In the genomic region with DNA sequence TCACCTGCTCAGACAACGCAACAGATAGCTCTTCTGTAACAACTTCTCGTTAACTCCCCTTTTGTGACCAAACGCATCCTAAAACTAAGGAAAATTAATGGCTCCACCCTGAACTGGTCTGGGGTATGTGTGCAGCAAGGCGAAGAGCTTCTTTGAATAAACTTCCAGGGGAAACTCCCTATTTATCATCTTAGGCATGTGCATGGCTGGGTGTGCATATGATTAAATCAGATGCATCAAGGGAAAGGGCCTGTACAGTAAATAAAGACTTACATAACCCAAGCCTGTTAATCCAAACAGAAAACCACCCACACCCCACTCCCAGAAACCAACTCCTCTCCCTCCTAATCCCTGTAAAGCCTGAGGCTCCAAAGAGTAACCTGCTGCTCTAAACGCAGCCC, we compare ENCODE assay signal across 16 mouse cellular contexts. TPM values are rescaled to one million over a fixed set of nuclear protein-coding genes. Genes with fewer than 3 reads are reported as not detected.
DNase-seq lines count a peak whose midpoint lies in the region; ATAC-seq and TF ChIP-seq lines count a peak whose summit lies in the region.
"Had no signal": no experiment of that assay in that cellular context is flagged by ENCODE, and none has a peak within 500 bp of the region (broad histone marks: within the 10 kb centered on the region; RNA-seq: fewer than 3 reads in every experiment).

No protein-coding gene starts in this region.

- in situ Hi-C loops in CH12.LX (cut with MboI; ENCODE audit: low pct_ligation_motif_present, low pct_unique_long_range_greater_than_20kb, low sequenced_read_pairs): no loop called here

- H3K27me3 ChIP-seq in hindbrain, postnatal 0 days (ENCODE audit: insufficient read depth, low read length): no peaks in the 10 kb centered on the region
- peaks cover 31% of the 10 kb centered on the region for H3K27me3 ChIP-seq in hindbrain, embryonic 10.5 days (ENCODE audit: insufficient read depth, poor library complexity, severe bottlenecking)
- H3K27me3 ChIP-seq in midbrain, embryonic 11.5 days (ENCODE audit: control insufficient read depth, insufficient read depth, low read length): no peaks in the 10 kb centered on the region; the same call in 1 of the 2 replicates
- H3K27me3 ChIP-seq in midbrain, embryonic 15.5 days (replicated peaks): no peaks in the 10 kb centered on the region
- H3K27me3 ChIP-seq in CH12.LX (replicated peaks): no peaks in the 10 kb centered on the region
- H3K27me3 ChIP-seq: embryonic facial prominence, embryonic 15.5 days; intestine, embryonic 15.5 days had no signal

- no peak for TF ChIP-seq POLR2A in CH12.LX (IDR thresholded peaks at IDR 0.05; ENCODE audit: low read depth, low read length)

- no peaks in the 10 kb centered on the region for H3K79me2 ChIP-seq in CH12.LX (replicated peaks; ENCODE audit: control insufficient read depth, extremely low read depth, insufficient read depth, poor library complexity, severe bottlenecking)

- 43% methylated on average over 5 of the region's 5 CpGs for whole genome bisulfite sequencing in hindbrain, postnatal 0 days
- 68% methylated on average over 5 of the region's 5 CpGs for WGBS in hindbrain, embryonic 10.5 days
- WGBS in midbrain, embryonic 11.5 days: 66% methylated on average over 5 of the region's 5 CpGs
- 54% methylated on average over 5 of the region's 5 CpGs for WGBS in midbrain, embryonic 15.5 days

- no peak for ATAC-seq in hindbrain, postnatal 0 days
- ATAC-seq in midbrain, embryonic 11.5 days (ENCODE audit: low FRiP score): no peak
- ATAC-seq in midbrain, embryonic 15.5 days (replicated peaks): no peak
- ATAC-seq in neutrophil, adult 5-6 weeks (ENCODE audit: extremely low read depth, insufficient number of reproducible peaks, low FRiP score, poor library complexity, severe bottlenecking): peak; percentile 61
- ATAC-seq: intestine, embryonic 15.5 days; liver, postnatal 0 days had no signal

- H3K4me1 ChIP-seq in hindbrain, postnatal 0 days (ENCODE audit: insufficient read depth, low read length): peaks cover 8% of the 10 kb centered on the region; the same call in 1 of the 2 replicates
- H3K4me1 ChIP-seq in hindbrain, embryonic 10.5 days (replicated peaks): peaks cover 45% of the 10 kb centered on the region
- H3K4me1 ChIP-seq in midbrain, embryonic 11.5 days (ENCODE audit: control insufficient read depth, insufficient read depth, low read length): peaks cover 15% of the 10 kb centered on the region
- peaks cover 24% of the 10 kb centered on the region for H3K4me1 ChIP-seq in midbrain, embryonic 15.5 days
- peaks cover 10 to 55% of the 10 kb centered on the region in 2 experiments for H3K4me1 ChIP-seq in CH12.LX (ENCODE audit: control insufficient read depth in 1 of 2, insufficient read depth in 2 of 2)

- H3K4me3 ChIP-seq in hindbrain, postnatal 0 days (ENCODE audit: low read length): no peak overlapping the region
- no peak overlapping the region for H3K4me3 ChIP-seq in hindbrain, embryonic 10.5 days
- H3K4me3 ChIP-seq in midbrain, embryonic 11.5 days (ENCODE audit: low read depth, low read length): no peak overlapping the region
- no peak overlapping the region for H3K4me3 ChIP-seq in midbrain, embryonic 15.5 days
- H3K4me3 ChIP-seq in CH12.LX (replicated peaks in 1 of 3; ENCODE audit: low read depth in 2 of 3, low read length in 2 of 3, poor library complexity in 1 of 3): no peak overlapping the region
- H3K4me3 ChIP-seq: embryonic facial prominence, embryonic 15.5 days; heart, embryonic 10.5 days; intestine, embryonic 15.5 days; limb, embryonic 13.5 days; neural tube, embryonic 13.5 days had no signal

- no peaks in the 10 kb centered on the region for H3K36me3 ChIP-seq in hindbrain, postnatal 0 days (ENCODE audit: insufficient read depth, low read length)
- no peaks in the 10 kb centered on the region for H3K36me3 ChIP-seq in hindbrain, embryonic 10.5 days
- no peaks in the 10 kb centered on the region for H3K36me3 ChIP-seq in midbrain, embryonic 11.5 days (ENCODE audit: control insufficient read depth, insufficient read depth, low read length)
- H3K36me3 ChIP-seq in midbrain, embryonic 15.5 days (replicated peaks): no peaks in the 10 kb centered on the region
- no peaks in the 10 kb centered on the region for H3K36me3 ChIP-seq in CH12.LX (replicated peaks in 1 of 2; ENCODE audit: control insufficient read depth in 1 of 2, insufficient read depth in 1 of 2, low read length in 1 of 2)
- H3K36me3 ChIP-seq: embryonic facial prominence, embryonic 15.5 days; heart, embryonic 10.5 days; intestine, embryonic 15.5 days; limb, embryonic 13.5 days; neural tube, embryonic 13.5 days had no signal

- no peak for TF ChIP-seq RAD21 in CH12.LX (IDR thresholded peaks at IDR 0.05; ENCODE audit: low read depth, low read length)

- no peak for DNase-seq in hindbrain, postnatal 0 days (ENCODE audit: low spot score)
- DNase-seq in hindbrain, embryonic 10.5 days (ENCODE audit: low spot score): no peak
- DNase-seq in midbrain, embryonic 11.5 days (ENCODE audit: low spot score, missing footprints): peak; percentile 79
- DNase-seq in CH12.LX (ENCODE audit: extremely low read depth): peak; percentile 40
- no peak for DNase-seq in frontal cortex, postnatal 36 days (ENCODE audit: low spot score in 2 of 2)
- DNase-seq: gastrocnemius, postnatal 36 days; liver, postnatal 0 days; thymus, postnatal 36 days had no signal

- no peaks in the 10 kb centered on the region for H3K9me3 ChIP-seq in hindbrain, postnatal 0 days (ENCODE audit: low read length)
- no peaks in the 10 kb centered on the region for H3K9me3 ChIP-seq in hindbrain, embryonic 10.5 days
- H3K9me3 ChIP-seq in midbrain, embryonic 11.5 days (ENCODE audit: control insufficient read depth, low read length): no peaks in the 10 kb centered on the region
- H3K9me3 ChIP-seq in midbrain, embryonic 15.5 days: no peaks in the 10 kb centered on the region
- peaks cover 11% of the 10 kb centered on the region for H3K9me3 ChIP-seq in CH12.LX (replicated peaks; ENCODE audit: low read length)
- H3K9me3 ChIP-seq: embryonic facial prominence, embryonic 15.5 days; heart, embryonic 10.5 days; intestine, embryonic 15.5 days; limb, embryonic 13.5 days; neural tube, embryonic 13.5 days had no signal

- no peak overlapping the region; the same call in 1 of the 2 replicates for H3K4me2 ChIP-seq in hindbrain, postnatal 0 days (ENCODE audit: low read depth, low read length)
- H3K4me2 ChIP-seq in midbrain, embryonic 11.5 days: no peak overlapping the region
- H3K4me2 ChIP-seq in midbrain, embryonic 15.5 days: no peak overlapping the region
- no peak overlapping the region for H3K4me2 ChIP-seq in CH12.LX (ENCODE audit: insufficient read depth, low read depth, poor library complexity, severe bottlenecking)
- H3K4me2 ChIP-seq: embryonic facial prominence, embryonic 15.5 days; intestine, embryonic 15.5 days; limb, embryonic 13.5 days; neural tube, embryonic 13.5 days had no signal

- dilution Hi-C loops in CH12.LX (cut with MboI; ENCODE audit: extremely low pct_ligation_motif_present, extremely low pct_unique_long_range_greater_than_20kb, low sequenced_read_pairs): no loop called here

- H3K9ac ChIP-seq in hindbrain, postnatal 0 days (replicated peaks; ENCODE audit: low read length): no peak overlapping the region
- no peak overlapping the region for H3K9ac ChIP-seq in midbrain, embryonic 11.5 days (ENCODE audit: low read length)
- H3K9ac ChIP-seq in midbrain, embryonic 15.5 days: no peak overlapping the region
- no peak overlapping the region for H3K9ac ChIP-seq in CH12.LX (ENCODE audit: insufficient read depth, low read depth)
- H3K9ac ChIP-seq: embryonic facial prominence, embryonic 15.5 days; intestine, embryonic 15.5 days; limb, embryonic 13.5 days; liver, postnatal 0 days; neural tube, embryonic 13.5 days had no signal

- TF ChIP-seq EP300 in CH12.LX (IDR thresholded peaks at IDR 0.05; ENCODE audit: low read length): no peak

- no peak for TF ChIP-seq CTCF in hindbrain, postnatal 0 days (IDR thresholded peaks at IDR 0.05; ENCODE audit: low read depth)
- TF ChIP-seq CTCF in CH12.LX (conservative IDR thresholded peaks at IDR 0.05 in 1 of 2, IDR thresholded peaks at IDR 0.05 in 1 of 2; ENCODE audit: low read depth in 2 of 2, low read length in 2 of 2): no peak

- H3K27ac ChIP-seq in hindbrain, postnatal 0 days: 0 out of 2 replicates have a peak overlapping the region, but pooled peaks have one; percentile 13
- H3K27ac ChIP-seq in hindbrain, embryonic 10.5 days: no peak overlapping the region
- H3K27ac ChIP-seq in midbrain, embryonic 11.5 days (ENCODE audit: low read depth, low read length): no peak overlapping the region
- no peak overlapping the region for H3K27ac ChIP-seq in midbrain, embryonic 15.5 days
- H3K27ac ChIP-seq in CH12.LX (ENCODE audit: insufficient read depth, low read depth): no peak overlapping the region
- H3K27ac ChIP-seq: embryonic facial prominence, embryonic 15.5 days; heart, embryonic 10.5 days; intestine, embryonic 15.5 days; kidney, postnatal 0 days; limb, embryonic 13.5 days; neural tube, embryonic 13.5 days had no signal

TF ChIP-seq in CH12.LX, 34 proteins besides CTCF, POLR2A, EP300 and RAD21:
- TF ChIP-seq BHLHE40 (IDR thresholded peaks at IDR 0.05; ENCODE audit: low read depth, low read length): peak; percentile 88
- TF ChIP-seq E2F4 (IDR thresholded peaks at IDR 0.05; ENCODE audit: insufficient replicate concordance, low read depth, low read length): no peak

RNA-seq across cellular contexts. Expression of a gene that starts 59.2 kb away (rescaled TPM):
- total RNA-seq in hindbrain, postnatal 0 days (2014; rRNA removed): 45.9 and 50.0 TPM in 2 replicates
- polyA plus RNA-seq in hindbrain, postnatal 0 days (2015; fragmentation: Nextera tagmentation; extraction: Ambion mirVana): 5.9 and 7.0 TPM in 2 replicates
- polyA plus RNA-seq in hindbrain, embryonic 10.5 days (2016; fragmentation: Nextera tagmentation; extraction: Ambion mirVana): 2.0 TPM in 2 replicates
- 2.9 and 3.5 TPM in 2 replicates for polyA plus RNA-seq in midbrain, embryonic 11.5 days (2014; fragmentation: Nextera tagmentation; extraction: Ambion mirVana)
- 6.3 and 6.6 TPM in 2 replicates for polyA plus RNA-seq in midbrain, embryonic 15.5 days (2015; fragmentation: Nextera tagmentation; extraction: Ambion mirVana)
- total RNA-seq in CH12.LX (2012; rRNA removed) (18.3 and 21.6 TPM in 2 replicates), CH12.LX (2014; rRNA removed) (26.9 and 27.1 TPM in 2 replicates)
- polyA plus RNA-seq in CH12.LX (2012; ENCODE audit: insufficient read length, low read depth): 16.0 and 21.3 TPM in 2 replicates
- total RNA-seq in neutrophil, adult 5-6 weeks (2017): 77.5 and 85.1 TPM in 2 replicates

Comparison
In these comparisons a context has a peak if more than half of its experiments do, and no peak if none do; other contexts are left out.
1. DNase-seq: peak in midbrain, embryonic 11.5 days (single experiment) and CH12.LX (single experiment); none in hindbrain, postnatal 0 days (single experiment), hindbrain, embryonic 10.5 days (single experiment) and frontal cortex, postnatal 36 days (0 of 2).